Mouse (Mus musculus): ENCODE measurements around the gene Ccdc33.

GRCm38 (mm10) chr9:58059920-58060319 lies 58.7 kb downstream of the Ccdc33 start:
- TF ChIP-seq POLR2A (IDR thresholded peaks at IDR 0.05; ENCODE audit: borderline replicate concordance, insufficient read depth, low read length) (no peak), CTCF (IDR thresholded peaks at IDR 0.05; ENCODE audit: borderline replicate concordance, insufficient read depth, low read depth, low read length) (no peak)

Measured in cerebellum, adult 2 months (tissue).